Mouse (Mus musculus) megakaryocyte, embryonic 14.5 days (primary cell): ENCODE results near the gene Rtl6.

ENCODE experiments used
- FLI1 ChIP-seq: IDR thresholded peaks from 2 replicates; pipeline ENCODE4 v1.6.1; 2012; ENCODE audit warnings: low read length, inconsistent platforms, mixed read lengths
- GATA1 ChIP-seq: IDR thresholded peaks from 3 replicates; pipeline ENCODE4 v1.6.1; 2012; ENCODE audit warnings: mixed read lengths, low read length, inconsistent platforms, borderline replicate concordance

GRCm38 (mm10) chr15:84556674-84557073 lies 949 bp downstream of the Rtl6 start:
- TF ChIP-seq GATA1 (no peak), FLI1 (no peak)
